Mouse (Mus musculus): Measurements from ENCODE around the gene Wnt7a.

- no peak for TF ChIP-seq USF1 (IDR thresholded peaks at IDR 0.05; ENCODE audit: low read depth)
- no peak for TF ChIP-seq POLR2AphosphoS2 (IDR thresholded peaks at IDR 0.05; ENCODE audit: insufficient read length, low read depth)
- no peak for TF ChIP-seq POLR2A (IDR thresholded peaks at IDR 0.05; ENCODE audit: insufficient read length, low read depth)
- no peak for TF ChIP-seq TCF3 (IDR thresholded peaks at IDR 0.05; ENCODE audit: insufficient read length, low read depth)
- TF ChIP-seq E2F4 (IDR thresholded peaks at IDR 0.05; ENCODE audit: insufficient read depth), result no peak
- TF ChIP-seq MAX (IDR thresholded peaks at IDR 0.05; ENCODE audit: low read depth), result no peak
- TF ChIP-seq MYOD1 (IDR thresholded peaks at IDR 0.05; ENCODE audit: control insufficient read depth in 1 of 3, insufficient read length in 2 of 3, low read depth in 2 of 3), result no peak
- TF ChIP-seq TCF12 (IDR thresholded peaks at IDR 0.05; ENCODE audit: insufficient read depth, poor library complexity, severe bottlenecking), result no peak
- TF ChIP-seq SRF (IDR thresholded peaks at IDR 0.05; ENCODE audit: control insufficient read depth, insufficient read length, low read depth), result no peak
- TF ChIP-seq MYOG (IDR thresholded peaks at IDR 0.05; ENCODE audit: control insufficient read depth in 1 of 3, insufficient read depth in 1 of 3, insufficient read length in 2 of 3, low read depth in 2 of 3), result no peak
These were observed 75.7 kb downstream of the Wnt7a start for GRCm38 (mm10) chr6:91335470-91335869.

Measured in myocyte (in vitro differentiated cells).